Mouse (Mus musculus) intestine, embryonic 15.5 days (tissue): ENCODE measurements around the gene Ccdc63. TPM values are rescaled to one million over a fixed set of nuclear protein-coding genes. Genes with fewer than 3 reads are reported as not detected.

Source experiments
- ATAC-seq: fragments of 200-750 bp; cut with Nextera tagmentation; 2 replicates; pipeline ENCODE4 v1.8.0; 2017; ENCODE audit warnings: moderate TSS enrichment, moderate library complexity
- H3K27ac ChIP-seq: fragments of 300-500 bp; sonication (generic); 2 replicates; pipeline ENCODE4 v1.5.1; 2015; ENCODE audit warnings: mild to moderate bottlenecking, inconsistent platforms
- H3K27me3 ChIP-seq: fragments of 300-500 bp; sonication (generic); replicated peaks from 2 replicates; pipeline ENCODE4 v1.6.1; 2015; ENCODE audit warnings: inconsistent platforms
- H3K36me3 ChIP-seq: fragments of 300-500 bp; sonication (generic); 2 replicates; pipeline ENCODE4 v1.6.1; 2015; ENCODE audit warnings: inconsistent platforms
- H3K4me1 ChIP-seq: fragments of 300-500 bp; sonication (generic); replicated peaks from 2 replicates; pipeline ENCODE4 v1.6.1; 2015; ENCODE audit warnings: inconsistent platforms
- H3K4me2 ChIP-seq: fragments of 300-500 bp; sonication (generic); replicated peaks from 2 replicates; pipeline ENCODE4 v1.6.1; 2015; ENCODE audit warnings: mild to moderate bottlenecking, inconsistent platforms
- H3K4me3 ChIP-seq: fragments of 300-500 bp; sonication (generic); replicated peaks from 2 replicates; pipeline ENCODE4 v1.5.1; 2015; ENCODE audit warnings: inconsistent platforms
- H3K9ac ChIP-seq: fragments of 300-500 bp; sonication (generic); 2 replicates; pipeline ENCODE4 v1.6.1; 2015; ENCODE audit warnings: inconsistent platforms
- H3K9me3 ChIP-seq: fragments of 300-500 bp; sonication (generic); 2 replicates; pipeline ENCODE4 v1.6.1; 2016; ENCODE audit warnings: inconsistent platforms
- WGBS: fragments of 180-500 bp; shearing (Covaris S2); methylation state at CpG from one replicate; pipeline ENCODE4 v1.1.7; 2015; 5-methylcytosine and 5-hydroxymethylcytosine counted together
- polyA plus RNA-seq: library from polyadenylated mRNA; unstranded; fragments of >200 nt; fragmentation: Nextera tagmentation; extraction: Ambion mirVana; gene quantifications from 2 replicates; pipeline ENCODE4 v1.2.1, GENCODE M21; 2015

The Ccdc63 gene
- polyA plus RNA-seq, 1 experiment from 2014 or later: not detected

- Histone ChIP-seq H3K9me3 (no peaks in the 10 kb centered on the region), H3K9ac (no peak overlapping the region), H3K27ac (no peak overlapping the region), H3K4me2 (no peak overlapping the region; the same call in 1 of the 2 replicates), H3K36me3 (no peaks in the 10 kb centered on the region; the same call in 1 of the 2 replicates), H3K27me3 (no peaks in the 10 kb centered on the region), H3K4me1 (no peaks in the 10 kb centered on the region), H3K4me3 (no peak overlapping the region)
- WGBS: 64% methylated on average over 26 of the region's 26 CpGs
- ATAC-seq: no peak
Measured at GRCm38 (mm10) chr5:122111091-122111932, 29.3 kb downstream of the Ccdc63 start.

DNA sequence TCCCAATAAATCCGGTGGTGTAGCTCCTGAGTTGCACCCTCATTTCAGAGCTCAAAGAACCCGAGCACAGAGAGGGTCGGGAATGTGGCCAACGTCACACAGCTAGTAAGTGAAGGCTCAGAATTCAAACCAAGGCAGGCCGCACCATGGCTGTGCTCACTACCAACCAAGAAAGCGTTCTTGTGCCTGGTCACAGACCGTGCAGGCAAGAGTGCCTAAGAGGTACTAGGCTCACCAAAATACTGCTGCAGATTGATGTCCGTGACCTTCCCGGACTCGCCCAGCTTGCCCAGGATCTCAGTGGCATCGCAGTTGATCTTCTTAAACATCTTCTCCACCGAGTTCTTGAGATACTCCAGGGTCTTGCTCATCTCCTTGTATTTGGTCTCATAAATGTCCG lies 30.0 kb downstream of the Ccdc63 start:
- H3K9me3 ChIP-seq: no peaks in the 10 kb centered on the region
- WGBS: 86% methylated on average over 13 of the region's 13 CpGs
- no peak overlapping the region for H3K9ac ChIP-seq
- H3K36me3 ChIP-seq: no peaks in the 10 kb centered on the region
- H3K27me3 ChIP-seq: no peaks in the 10 kb centered on the region
- H3K4me2 ChIP-seq: no peak overlapping the region
- H3K27ac ChIP-seq: no peak overlapping the region
- no peaks in the 10 kb centered on the region for H3K4me1 ChIP-seq
- no peak for ATAC-seq
- no peak overlapping the region for H3K4me3 ChIP-seq

DNA sequence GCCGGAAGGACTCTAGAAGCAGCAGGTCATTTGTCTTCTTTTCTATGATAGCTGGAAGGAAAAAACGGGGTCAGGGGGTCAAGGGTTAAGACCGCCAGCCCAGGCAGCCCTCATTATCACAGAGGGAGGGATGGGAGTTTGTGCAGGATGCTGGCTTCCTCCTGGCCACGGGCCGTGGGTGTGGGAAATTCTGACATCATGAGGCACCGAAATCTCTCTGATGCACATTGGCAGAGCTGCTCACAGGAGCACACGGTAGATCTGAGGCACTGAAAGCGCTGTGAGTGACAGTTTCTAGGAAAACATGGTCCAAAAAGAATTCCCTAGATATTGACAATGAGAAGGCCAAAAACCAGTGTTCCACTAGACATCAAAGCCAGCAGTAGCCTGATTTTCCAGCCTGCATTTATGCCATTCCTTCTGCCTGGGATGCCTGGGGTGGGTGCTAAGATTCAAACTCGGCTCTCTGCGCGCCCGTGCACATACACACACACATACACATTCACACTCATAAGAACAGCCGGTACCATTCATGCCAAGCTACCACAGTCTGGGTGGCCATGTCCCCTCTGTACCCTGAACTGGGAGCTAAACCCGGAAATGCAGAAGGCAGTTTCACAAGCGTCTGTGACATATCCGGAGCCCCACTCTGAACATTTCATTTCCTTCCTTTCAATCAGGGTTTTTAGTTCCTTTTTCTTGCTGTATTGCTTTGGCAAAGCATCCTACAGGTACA lies 31.1 kb downstream of the Ccdc63 start:
- ATAC-seq: no peak
- Histone ChIP-seq H3K4me2 (no peak overlapping the region), H3K36me3 (no peaks in the 10 kb centered on the region), H3K27me3 (no peaks in the 10 kb centered on the region), H3K9me3 (no peaks in the 10 kb centered on the region), H3K9ac (no peak overlapping the region), H3K4me3 (no peak overlapping the region), H3K27ac (no peak overlapping the region), H3K4me1 (no peaks in the 10 kb centered on the region)
- WGBS: 63% methylated on average over 16 of the region's 16 CpGs

GRCm38 (mm10) chr5:122108104-122108503 lies 32.5 kb downstream of the Ccdc63 start:
- Histone ChIP-seq H3K4me2 (no peak overlapping the region), H3K9me3 (no peaks in the 10 kb centered on the region), H3K36me3 (no peaks in the 10 kb centered on the region), H3K27me3 (no peaks in the 10 kb centered on the region), H3K9ac (no peak overlapping the region), H3K4me1 (no peaks in the 10 kb centered on the region), H3K4me3 (no peak overlapping the region), H3K27ac (no peak overlapping the region)
- ATAC-seq: no peak
- WGBS: 73% methylated on average over 6 of the region's 6 CpGs

GRCm38 (mm10) chr5:122106212-122106611 lies 34.4 kb downstream of the Ccdc63 start:
- Histone ChIP-seq H3K36me3 (no peaks in the 10 kb centered on the region), H3K27me3 (0 out of 2 replicates have a peak, but pooled peaks cover 4% of the 10 kb centered on the region), H3K27ac (no peak overlapping the region), H3K4me3 (no peak overlapping the region), H3K9ac (no peak overlapping the region), H3K9me3 (no peaks in the 10 kb centered on the region), H3K4me1 (no peaks in the 10 kb centered on the region), H3K4me2 (no peak overlapping the region)
- no peak for ATAC-seq
- 82% methylated on average over 6 of the region's 6 CpGs for WGBS

DNA sequence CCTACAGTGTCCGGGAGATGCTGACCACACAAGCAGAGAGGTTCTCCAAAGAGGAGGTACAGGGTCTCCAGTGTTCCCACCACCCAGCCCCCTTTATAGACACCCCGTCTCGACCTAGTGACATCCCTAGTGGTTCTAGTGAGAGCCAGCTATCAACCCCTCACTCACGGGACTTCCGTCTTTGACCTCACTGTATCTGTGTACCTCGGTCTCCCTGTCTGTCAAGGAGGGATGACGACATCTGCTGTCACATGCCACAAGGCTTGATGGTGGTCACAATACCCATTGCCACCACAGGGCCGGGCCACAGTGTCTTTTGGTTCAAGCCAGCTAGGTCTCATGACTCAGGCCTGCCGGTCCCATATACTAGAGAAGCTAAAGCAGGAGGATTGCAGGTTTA lies 35.6 kb downstream of the Ccdc63 start:
- Histone ChIP-seq H3K9ac (no peak overlapping the region), H3K9me3 (no peaks in the 10 kb centered on the region), H3K36me3 (no peaks in the 10 kb centered on the region), H3K27ac (no peak overlapping the region), H3K4me2 (no peak overlapping the region), H3K4me1 (no peaks in the 10 kb centered on the region), H3K27me3 (peaks cover 7% of the 10 kb centered on the region), H3K4me3 (no peak overlapping the region)
- ATAC-seq: no peak
- 87% methylated on average over 9 of the region's 9 CpGs for WGBS

DNA sequence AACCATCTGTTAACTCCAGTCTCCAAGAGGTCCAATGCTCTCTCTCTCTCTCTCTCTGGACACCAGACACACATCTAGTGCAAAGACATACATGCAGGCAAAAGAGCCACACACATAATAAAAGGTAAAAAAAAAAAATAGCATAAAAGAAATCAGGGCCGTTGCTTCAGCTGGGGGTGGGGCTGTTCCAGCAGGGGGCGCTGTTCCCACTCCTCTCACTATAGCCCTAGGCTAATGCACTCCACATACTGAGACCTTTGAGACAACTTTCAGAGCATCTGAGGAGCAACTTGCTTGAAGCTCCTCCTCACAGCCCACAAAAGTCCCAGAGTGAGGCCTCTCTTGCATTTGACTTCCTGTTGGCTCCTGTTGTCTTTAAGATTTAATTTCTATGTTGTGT lies 36.4 kb downstream of the Ccdc63 start:
- Histone ChIP-seq H3K4me2 (no peak overlapping the region), H3K9me3 (no peaks in the 10 kb centered on the region), H3K4me1 (no peaks in the 10 kb centered on the region), H3K4me3 (no peak overlapping the region), H3K9ac (no peak overlapping the region), H3K27ac (no peak overlapping the region), H3K36me3 (no peaks in the 10 kb centered on the region), H3K27me3 (peaks cover 9% of the 10 kb centered on the region)
- WGBS: 30% methylated on average over 2 of the region's 2 CpGs
- ATAC-seq: no peak

DNA sequence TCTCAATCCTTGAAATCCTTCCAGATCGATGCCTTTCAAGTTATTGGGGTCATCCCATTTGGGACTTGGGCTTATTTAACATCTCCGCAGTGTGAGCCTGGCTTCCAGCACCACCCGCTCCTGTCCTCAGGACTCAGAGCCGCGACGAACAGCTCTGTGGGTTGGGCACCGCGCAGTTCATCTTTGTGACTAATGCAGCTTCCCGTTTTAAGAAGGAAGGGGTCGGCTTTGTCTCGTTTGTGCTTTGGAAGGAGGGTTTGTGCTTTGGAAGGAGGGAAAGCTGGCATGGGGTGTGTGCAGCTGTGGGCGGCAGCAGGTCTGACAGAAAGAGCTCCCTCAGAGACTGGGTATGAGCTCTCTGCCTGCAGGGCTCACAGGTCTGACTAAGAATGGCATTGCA lies 37.5 kb downstream of the Ccdc63 start:
- Histone ChIP-seq H3K4me3 (no peak overlapping the region), H3K4me1 (no peaks in the 10 kb centered on the region), H3K9ac (no peak overlapping the region), H3K36me3 (no peaks in the 10 kb centered on the region), H3K27ac (no peak overlapping the region), H3K4me2 (0 out of 2 replicates have a peak overlapping the region, but pooled peaks have one; percentile 11), H3K9me3 (no peaks in the 10 kb centered on the region), H3K27me3 (peaks cover 9% of the 10 kb centered on the region)
- no peak for ATAC-seq
- WGBS: 44% methylated on average over 12 of the region's 12 CpGs

DNA sequence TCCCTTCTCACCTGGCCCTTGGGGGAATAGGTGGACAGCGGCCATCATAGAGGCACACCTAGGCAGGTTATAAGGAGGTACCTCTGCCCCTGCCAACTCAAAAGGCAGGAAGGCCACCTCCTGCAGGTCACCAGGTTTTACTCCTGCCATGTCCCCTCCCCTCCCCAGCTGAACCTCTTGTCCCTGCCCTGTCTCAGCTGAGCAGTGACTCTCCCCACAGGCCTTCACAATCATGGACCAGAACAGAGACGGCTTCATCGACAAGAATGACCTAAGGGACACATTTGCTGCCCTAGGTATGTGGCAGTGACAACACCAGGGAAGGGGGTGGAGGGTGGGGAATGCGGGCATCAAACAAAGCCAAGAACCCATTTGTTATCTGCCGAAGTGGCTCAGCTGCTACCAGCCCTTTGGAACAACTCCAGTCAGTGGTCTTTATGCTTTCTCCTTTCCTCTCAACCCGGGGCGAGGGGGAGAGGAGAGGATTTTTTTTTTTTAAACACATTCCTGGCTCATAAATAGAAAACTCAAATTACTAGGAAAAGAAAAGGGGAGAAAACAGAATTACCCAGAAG lies 38.1 kb downstream of the Ccdc63 start:
- no peaks in the 10 kb centered on the region for H3K36me3 ChIP-seq
- H3K4me3 ChIP-seq: no peak overlapping the region
- H3K9ac ChIP-seq: no peak overlapping the region
- no peak overlapping the region for H3K4me2 ChIP-seq
- H3K9me3 ChIP-seq: no peaks in the 10 kb centered on the region
- no peak for ATAC-seq
- H3K27me3 ChIP-seq: peaks cover 9% of the 10 kb centered on the region
- WGBS: 30% methylated on average over 7 of the region's 7 CpGs
- no peak overlapping the region for H3K27ac ChIP-seq
- no peaks in the 10 kb centered on the region for H3K4me1 ChIP-seq

- Histone ChIP-seq H3K27ac (no peak overlapping the region), H3K4me2 (no peak overlapping the region), H3K9ac (no peak overlapping the region), H3K4me1 (no peaks in the 10 kb centered on the region), H3K27me3 (no peaks in the 10 kb centered on the region), H3K4me3 (no peak overlapping the region), H3K36me3 (no peaks in the 10 kb centered on the region), H3K9me3 (no peaks in the 10 kb centered on the region)
- no peak for ATAC-seq
- WGBS: 90% methylated on average over 10 of the region's 10 CpGs
Measured at GRCm38 (mm10) chr5:122094439-122094838, 46.2 kb downstream of the Ccdc63 start.

DNA sequence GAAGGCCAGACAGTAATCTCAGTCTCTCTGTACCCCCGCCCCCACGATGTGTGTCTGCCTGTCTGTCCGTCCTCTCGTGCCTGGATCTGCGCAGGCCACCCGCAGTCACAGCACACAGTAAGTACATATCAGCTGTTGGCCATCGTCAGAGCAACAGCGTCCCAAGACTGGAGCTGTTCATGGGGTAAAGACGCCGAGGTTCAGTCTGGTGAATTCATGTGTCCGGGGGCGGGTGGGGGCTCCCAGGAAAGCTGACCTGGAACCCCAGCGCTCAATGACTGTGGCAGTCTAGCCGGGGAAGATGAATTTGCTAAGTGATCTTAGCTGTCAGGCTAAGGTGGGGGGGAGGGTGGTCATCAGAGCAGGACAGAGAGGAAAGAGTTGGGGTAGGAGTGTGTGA lies 46.9 kb downstream of the Ccdc63 start:
- Histone ChIP-seq H3K4me1 (no peaks in the 10 kb centered on the region), H3K4me2 (no peak overlapping the region), H3K36me3 (no peaks in the 10 kb centered on the region), H3K4me3 (no peak overlapping the region), H3K27me3 (no peaks in the 10 kb centered on the region), H3K9ac (no peak overlapping the region), H3K9me3 (no peaks in the 10 kb centered on the region), H3K27ac (no peak overlapping the region)
- 85% methylated on average over 14 of the region's 14 CpGs for WGBS
- no peak for ATAC-seq

DNA sequence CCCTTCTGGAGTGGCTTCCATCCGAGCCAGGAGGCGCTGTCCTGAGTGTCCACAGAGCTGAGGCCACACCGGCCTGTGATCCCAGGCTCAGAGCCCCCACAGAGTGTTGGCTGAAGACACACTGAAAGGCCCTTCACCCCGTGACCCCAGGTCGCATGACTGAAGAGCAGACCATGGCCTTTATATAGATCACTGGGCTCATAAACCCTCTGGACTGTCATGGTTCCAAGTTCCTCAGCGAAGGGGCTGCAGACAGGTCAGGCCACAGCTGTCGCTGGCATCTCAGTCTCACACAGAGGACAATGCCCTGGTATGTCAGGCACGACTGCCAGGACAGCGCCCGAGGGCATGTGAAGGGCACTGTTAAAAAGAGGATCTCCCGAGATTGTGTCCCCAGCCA lies 47.8 kb downstream of the Ccdc63 start:
- ATAC-seq: no peak
- Histone ChIP-seq H3K36me3 (no peaks in the 10 kb centered on the region), H3K4me1 (no peaks in the 10 kb centered on the region), H3K4me3 (no peak overlapping the region), H3K27me3 (no peaks in the 10 kb centered on the region), H3K9me3 (no peaks in the 10 kb centered on the region), H3K9ac (no peak overlapping the region), H3K4me2 (no peak overlapping the region), H3K27ac (no peak overlapping the region)
- WGBS: 72% methylated on average over 11 of the region's 11 CpGs
